Mouse (Mus musculus): ENCODE results near the gene Cacna2d1. TPM values are rescaled to one million over a fixed set of nuclear protein-coding genes. Genes with fewer than 3 reads are reported as not detected.

The Cacna2d1 gene
- polyA plus RNA-seq, 1 experiment = 1.00 TPM

DNA sequence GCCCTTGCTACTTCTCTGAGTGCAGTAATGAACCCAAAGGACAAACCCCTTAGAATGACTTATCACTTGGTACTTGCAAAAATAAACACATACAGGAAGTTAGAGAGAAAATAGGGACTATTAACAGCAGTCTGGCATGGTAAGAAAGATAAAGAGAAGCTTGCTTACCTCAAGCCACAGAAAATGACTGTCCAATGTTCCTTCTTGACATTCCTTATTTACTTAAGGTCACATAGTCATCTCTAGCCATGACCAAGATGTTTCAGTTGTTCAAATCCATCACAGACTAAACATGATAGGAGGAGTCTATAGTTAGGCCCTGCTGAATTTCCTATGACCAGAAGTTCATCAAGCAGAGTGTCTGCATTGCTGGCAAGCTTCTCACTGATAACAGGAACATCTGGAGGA is 381.5 kb downstream of the Cacna2d1 start:
- no peak for DNase-seq
- no peaks in the 10 kb centered on the region for H3K4me1 ChIP-seq (replicated peaks; ENCODE audit: control insufficient read depth, insufficient read depth, low read length)
- H3K27ac ChIP-seq (ENCODE audit: control insufficient read depth, insufficient read depth, low read length) = no peak overlapping the region
- no peaks in the 10 kb centered on the region for H3K36me3 ChIP-seq (ENCODE audit: control insufficient read depth, insufficient read depth, low read length)
- no peaks in the 10 kb centered on the region for H3K27me3 ChIP-seq (ENCODE audit: control insufficient read depth, insufficient read depth, low read length)
- no peak overlapping the region for H3K4me3 ChIP-seq (ENCODE audit: control insufficient read depth, insufficient read depth, low read length)
- no peak for TF ChIP-seq POLR2A (IDR thresholded peaks at IDR 0.05; ENCODE audit: control insufficient read depth, extremely low read depth, insufficient read depth, low read length, poor library complexity)
- TF ChIP-seq CTCF (IDR thresholded peaks at IDR 0.05; ENCODE audit: borderline replicate concordance, control insufficient read depth, extremely low read depth, insufficient read depth, low read length, poor library complexity) = no peak

DNA sequence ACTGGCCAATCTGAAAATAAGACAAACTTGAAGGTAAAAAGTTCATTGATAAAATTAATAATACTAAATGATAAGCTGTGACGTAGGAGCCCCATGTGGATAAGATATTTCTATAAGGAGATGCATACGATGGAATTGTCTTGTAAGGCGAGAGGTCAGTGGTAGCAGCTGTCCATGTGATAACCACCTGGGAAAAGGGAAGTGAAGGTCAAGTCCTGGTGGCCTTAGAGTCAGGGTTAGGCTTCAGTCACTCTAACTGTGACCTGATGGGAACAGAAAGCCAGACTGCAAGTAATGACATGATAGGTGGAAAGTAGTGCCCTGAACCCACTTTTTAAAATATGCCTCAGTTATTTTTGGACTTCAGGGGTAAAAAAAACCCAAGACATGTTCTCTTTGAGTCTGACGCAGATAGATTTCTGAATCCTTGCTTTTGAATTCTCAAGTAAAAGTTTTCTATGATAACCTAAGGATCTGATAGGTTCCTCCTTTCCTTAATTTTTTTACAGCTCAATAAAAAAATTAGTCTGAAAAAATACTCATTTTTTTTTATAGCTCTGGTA is 383.3 kb downstream of the Cacna2d1 start:
- H3K27me3 ChIP-seq (ENCODE audit: control insufficient read depth, insufficient read depth, low read length) = no peaks in the 10 kb centered on the region
- no peaks in the 10 kb centered on the region for H3K4me1 ChIP-seq (replicated peaks; ENCODE audit: control insufficient read depth, insufficient read depth, low read length)
- H3K27ac ChIP-seq (ENCODE audit: control insufficient read depth, insufficient read depth, low read length) = no peak overlapping the region
- TF ChIP-seq POLR2A (IDR thresholded peaks at IDR 0.05; ENCODE audit: control insufficient read depth, extremely low read depth, insufficient read depth, low read length, poor library complexity) (no peak), CTCF (IDR thresholded peaks at IDR 0.05; ENCODE audit: borderline replicate concordance, control insufficient read depth, extremely low read depth, insufficient read depth, low read length, poor library complexity) (no peak)
- DNase-seq = no peak
- H3K36me3 ChIP-seq (ENCODE audit: control insufficient read depth, insufficient read depth, low read length) = no peaks in the 10 kb centered on the region
- WGBS = 97% methylated on average over 4 of the region's 4 CpGs
- H3K4me3 ChIP-seq (ENCODE audit: control insufficient read depth, insufficient read depth, low read length) = no peak overlapping the region

DNA sequence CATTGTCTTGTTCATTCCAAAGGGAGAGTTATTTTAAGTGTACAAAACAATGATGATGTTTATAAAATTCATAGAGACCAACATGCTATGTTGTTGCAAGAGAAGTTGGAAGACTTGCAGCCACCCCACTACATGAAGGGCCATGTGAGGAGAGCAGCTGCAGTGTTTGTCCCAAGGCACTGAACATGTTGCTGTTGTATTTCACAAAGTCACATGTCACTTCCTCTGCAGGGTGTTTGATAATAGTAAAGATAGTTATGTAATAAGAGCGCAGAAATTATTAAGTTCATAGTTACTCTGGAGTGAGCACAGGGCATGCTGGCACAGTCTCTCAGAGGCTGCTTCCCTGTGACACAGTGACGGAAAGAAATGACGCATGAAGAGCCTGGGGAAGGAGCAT is 392.1 kb downstream of the Cacna2d1 start:
- Histone ChIP-seq H3K4me3 (ENCODE audit: control insufficient read depth, insufficient read depth, low read length) (no peak overlapping the region), H3K36me3 (ENCODE audit: control insufficient read depth, insufficient read depth, low read length) (no peaks in the 10 kb centered on the region), H3K27me3 (ENCODE audit: control insufficient read depth, insufficient read depth, low read length) (no peaks in the 10 kb centered on the region), H3K27ac (ENCODE audit: control insufficient read depth, insufficient read depth, low read length) (no peak overlapping the region), H3K4me1 (replicated peaks; ENCODE audit: control insufficient read depth, insufficient read depth, low read length) (no peaks in the 10 kb centered on the region)
- no peak for TF ChIP-seq POLR2A (IDR thresholded peaks at IDR 0.05; ENCODE audit: control insufficient read depth, extremely low read depth, insufficient read depth, low read length, poor library complexity)
- no peak for TF ChIP-seq CTCF (IDR thresholded peaks at IDR 0.05; ENCODE audit: borderline replicate concordance, control insufficient read depth, extremely low read depth, insufficient read depth, low read length, poor library complexity)
- WGBS = 93% methylated on average over 3 of the region's 3 CpGs
- no peak for DNase-seq

DNA sequence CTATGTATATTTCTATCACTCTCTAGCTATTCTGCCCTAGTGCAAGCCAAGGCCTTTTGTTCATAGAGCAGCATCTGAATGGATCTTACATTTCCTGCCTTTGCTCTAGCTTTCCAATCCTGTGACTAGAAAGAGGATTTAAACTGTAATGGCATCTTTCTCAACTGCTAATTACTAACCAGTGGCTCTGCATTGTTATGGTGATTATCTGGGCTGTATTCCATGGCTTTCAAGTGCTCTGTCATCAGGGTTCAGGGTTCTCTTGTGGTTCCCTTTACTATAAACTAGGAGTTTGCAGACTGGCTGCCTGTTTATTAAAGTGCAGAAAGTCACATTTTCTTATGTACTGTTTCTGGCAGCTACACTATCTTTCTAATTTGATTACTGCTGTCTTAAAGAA is 410.9 kb downstream of the Cacna2d1 start:
- no peak for DNase-seq
- H3K36me3 ChIP-seq (ENCODE audit: control insufficient read depth, insufficient read depth, low read length) = no peaks in the 10 kb centered on the region
- no peak overlapping the region for H3K4me3 ChIP-seq (ENCODE audit: control insufficient read depth, insufficient read depth, low read length)
- H3K27ac ChIP-seq (ENCODE audit: control insufficient read depth, insufficient read depth, low read length) = no peak overlapping the region
- no peaks in the 10 kb centered on the region for H3K4me1 ChIP-seq (replicated peaks; ENCODE audit: control insufficient read depth, insufficient read depth, low read length)
- no peaks in the 10 kb centered on the region for H3K27me3 ChIP-seq (ENCODE audit: control insufficient read depth, insufficient read depth, low read length)
- TF ChIP-seq POLR2A (IDR thresholded peaks at IDR 0.05; ENCODE audit: control insufficient read depth, extremely low read depth, insufficient read depth, low read length, poor library complexity) (no peak), CTCF (IDR thresholded peaks at IDR 0.05; ENCODE audit: borderline replicate concordance, control insufficient read depth, extremely low read depth, insufficient read depth, low read length, poor library complexity) (no peak)

DNA sequence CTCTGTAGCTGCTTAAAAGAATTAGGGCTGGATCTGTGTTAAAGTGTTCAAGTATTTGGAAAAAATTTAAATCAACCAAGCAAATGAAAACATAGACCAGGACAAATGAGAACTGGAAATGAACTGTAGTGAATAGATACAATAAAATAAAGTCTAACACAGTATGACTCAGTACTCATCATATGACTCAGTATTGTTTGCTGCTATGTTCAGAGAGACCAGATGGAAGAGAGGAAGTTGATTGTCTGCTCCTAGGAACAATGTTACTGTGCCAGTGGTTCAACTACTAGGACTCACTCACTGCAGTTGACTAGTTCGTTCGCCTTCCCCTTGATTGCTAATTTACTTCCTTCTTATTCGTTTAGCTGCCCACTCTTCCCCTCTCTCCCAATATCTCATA is 421.3 kb downstream of the Cacna2d1 start:
- H3K27me3 ChIP-seq (ENCODE audit: control insufficient read depth, insufficient read depth, low read length) = no peaks in the 10 kb centered on the region
- TF ChIP-seq POLR2A (IDR thresholded peaks at IDR 0.05; ENCODE audit: control insufficient read depth, extremely low read depth, insufficient read depth, low read length, poor library complexity) = no peak
- no peak for TF ChIP-seq CTCF (IDR thresholded peaks at IDR 0.05; ENCODE audit: borderline replicate concordance, control insufficient read depth, extremely low read depth, insufficient read depth, low read length, poor library complexity)
- no peak for DNase-seq
- no peak overlapping the region for H3K4me3 ChIP-seq (ENCODE audit: control insufficient read depth, insufficient read depth, low read length)
- 81% methylated on average over 3 of the region's 3 CpGs for WGBS
- no peak overlapping the region for H3K27ac ChIP-seq (ENCODE audit: control insufficient read depth, insufficient read depth, low read length)
- H3K36me3 ChIP-seq (ENCODE audit: control insufficient read depth, insufficient read depth, low read length) = no peaks in the 10 kb centered on the region
- no peaks in the 10 kb centered on the region for H3K4me1 ChIP-seq (replicated peaks; ENCODE audit: control insufficient read depth, insufficient read depth, low read length)

DNA sequence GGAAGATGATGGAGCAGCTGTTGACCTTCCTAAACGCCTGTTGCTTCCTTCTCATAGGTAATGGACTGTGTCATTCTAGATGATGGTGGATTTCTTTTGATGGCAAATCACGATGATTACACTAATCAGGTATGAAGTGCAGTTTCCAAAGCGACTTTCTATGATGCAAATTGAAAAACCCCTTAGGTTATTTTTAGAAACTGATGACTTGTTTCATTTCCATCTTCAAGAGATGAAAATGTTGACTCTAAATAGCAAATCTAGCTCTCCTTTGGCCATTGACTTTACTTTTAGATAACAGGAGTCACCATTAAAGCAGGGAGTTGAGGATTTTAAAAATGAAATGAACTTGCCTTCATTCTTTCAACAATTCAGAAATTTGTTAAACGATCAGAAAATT is 423.2 kb downstream of the Cacna2d1 start:
- H3K4me3 ChIP-seq (ENCODE audit: control insufficient read depth, insufficient read depth, low read length) = no peak overlapping the region
- TF ChIP-seq CTCF (IDR thresholded peaks at IDR 0.05; ENCODE audit: borderline replicate concordance, control insufficient read depth, extremely low read depth, insufficient read depth, low read length, poor library complexity) (no peak), POLR2A (IDR thresholded peaks at IDR 0.05; ENCODE audit: control insufficient read depth, extremely low read depth, insufficient read depth, low read length, poor library complexity) (no peak)
- DNase-seq = no peak
- H3K4me1 ChIP-seq (replicated peaks; ENCODE audit: control insufficient read depth, insufficient read depth, low read length) = no peaks in the 10 kb centered on the region
- no peak overlapping the region for H3K27ac ChIP-seq (ENCODE audit: control insufficient read depth, insufficient read depth, low read length)
- WGBS = 93% methylated on average over 4 of the region's 4 CpGs
- H3K36me3 ChIP-seq (ENCODE audit: control insufficient read depth, insufficient read depth, low read length) = no peaks in the 10 kb centered on the region
- H3K27me3 ChIP-seq (ENCODE audit: control insufficient read depth, insufficient read depth, low read length) = no peaks in the 10 kb centered on the region

DNA sequence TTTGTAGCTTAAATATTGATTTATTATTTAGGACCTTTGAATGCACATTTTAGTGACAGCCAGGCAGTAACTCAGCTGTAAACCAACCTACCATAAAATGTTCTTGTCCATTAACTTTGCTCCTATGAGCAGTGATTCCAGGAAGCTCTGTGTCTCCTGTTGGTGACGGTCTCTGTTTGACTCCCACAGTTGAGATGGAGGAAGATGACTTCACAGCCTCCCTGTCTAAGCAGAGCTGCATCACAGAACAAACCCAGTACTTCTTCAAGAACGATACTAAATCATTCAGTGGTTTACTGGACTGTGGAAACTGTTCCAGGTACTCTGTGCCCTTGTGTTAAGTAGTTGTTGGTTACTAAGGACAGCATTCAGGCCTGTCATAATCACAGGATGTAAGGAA is 427.6 kb downstream of the Cacna2d1 start:
- TF ChIP-seq CTCF (IDR thresholded peaks at IDR 0.05; ENCODE audit: borderline replicate concordance, control insufficient read depth, extremely low read depth, insufficient read depth, low read length, poor library complexity) = no peak
- TF ChIP-seq POLR2A (IDR thresholded peaks at IDR 0.05; ENCODE audit: control insufficient read depth, extremely low read depth, insufficient read depth, low read length, poor library complexity) = no peak
- no peak overlapping the region for H3K4me3 ChIP-seq (ENCODE audit: control insufficient read depth, insufficient read depth, low read length)
- no peak for DNase-seq
- H3K36me3 ChIP-seq (ENCODE audit: control insufficient read depth, insufficient read depth, low read length) = no peaks in the 10 kb centered on the region
- 88% methylated on average over 2 of the region's 2 CpGs for whole genome bisulfite sequencing
- no peak overlapping the region for H3K27ac ChIP-seq (ENCODE audit: control insufficient read depth, insufficient read depth, low read length)
- H3K27me3 ChIP-seq (ENCODE audit: control insufficient read depth, insufficient read depth, low read length) = no peaks in the 10 kb centered on the region
- H3K4me1 ChIP-seq (replicated peaks; ENCODE audit: control insufficient read depth, insufficient read depth, low read length) = no peaks in the 10 kb centered on the region

All from thymus, adult 2 months (tissue).